Mouse (Mus musculus): ENCODE measurements at regions not wholly inside any gene's neighbourhood (a gene's known extent, or its start where the extent isn't known, plus 50 kb on each side); places are given as distances from the start of the nearest gene placed in this dataset.

DNA sequence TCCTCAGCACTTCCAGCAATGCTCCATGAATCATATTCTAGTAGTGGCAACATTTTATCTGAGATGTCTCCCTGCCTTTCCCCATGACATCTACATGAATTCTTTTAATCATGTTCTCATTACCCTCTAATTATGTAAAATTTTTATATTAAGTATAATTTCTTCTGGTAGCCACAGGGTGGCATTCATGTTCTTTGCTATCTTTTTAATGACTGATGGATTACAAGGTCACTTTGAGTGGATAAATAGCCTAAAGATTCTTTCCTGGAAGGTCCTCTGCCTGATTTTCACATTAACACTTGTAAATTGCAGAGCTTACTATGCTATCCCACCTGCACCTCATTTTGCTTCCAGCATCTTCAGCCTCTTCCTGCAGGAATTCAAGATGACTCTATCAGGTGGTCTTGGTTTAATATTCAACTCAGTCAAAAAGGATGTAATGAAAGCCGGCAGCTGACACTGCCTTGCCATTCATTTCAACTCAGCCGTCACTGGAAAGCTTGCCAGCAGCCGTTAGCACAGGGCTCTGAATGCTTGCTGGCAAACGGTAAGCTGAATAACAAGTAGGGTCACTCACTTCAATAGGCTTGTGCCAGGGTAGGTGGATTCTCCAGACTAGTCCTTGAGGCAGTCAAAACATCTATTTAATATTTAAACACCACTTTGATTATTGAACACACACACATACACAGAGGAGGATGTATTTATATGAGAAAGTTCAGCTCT lies 97.0 kb upstream of the Fshr start:
- peak; percentile 6 to 28 for DNase-seq

DNA sequence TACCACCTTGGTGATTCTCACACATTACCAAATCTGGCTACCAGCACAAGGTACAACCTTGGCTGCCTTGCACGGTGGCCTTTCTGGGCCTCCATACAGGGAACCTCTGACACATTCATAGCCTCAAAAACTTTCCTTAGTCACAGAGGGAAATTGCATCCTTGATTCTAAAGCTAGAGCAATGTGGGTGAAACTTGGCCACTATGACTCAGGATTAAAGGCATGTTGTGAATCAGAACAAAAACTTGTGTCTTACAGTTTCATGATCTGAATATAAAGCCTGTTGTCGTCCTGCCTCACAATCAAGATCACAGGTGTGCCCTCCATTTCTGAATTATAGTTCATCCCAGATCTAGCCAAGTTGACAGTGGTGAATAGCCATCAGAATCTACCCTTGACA lies 80.8 kb upstream of the Fshr start:
- DNase-seq: no peak

DNA sequence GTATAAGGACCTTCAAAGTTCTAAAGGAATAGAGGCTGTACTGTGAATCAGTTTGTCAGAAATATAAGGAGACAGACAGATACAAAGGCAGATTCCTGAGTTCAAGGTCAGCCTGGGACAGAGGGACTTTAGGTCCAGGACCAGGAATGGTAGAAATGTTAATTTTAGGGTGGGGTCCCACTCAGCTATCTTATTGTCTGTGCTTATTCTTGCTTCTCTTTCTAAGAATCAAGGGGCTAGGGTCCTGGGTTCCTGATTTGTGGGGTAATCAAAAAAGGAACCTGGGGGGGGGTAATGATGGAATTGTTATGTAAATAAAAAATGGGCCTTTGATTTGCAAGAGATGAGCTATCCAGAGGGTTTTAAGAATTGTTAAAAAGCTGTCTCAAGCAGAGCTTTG lies 71.7 kb upstream of the Fshr start:
- no peak for DNase-seq

DNA sequence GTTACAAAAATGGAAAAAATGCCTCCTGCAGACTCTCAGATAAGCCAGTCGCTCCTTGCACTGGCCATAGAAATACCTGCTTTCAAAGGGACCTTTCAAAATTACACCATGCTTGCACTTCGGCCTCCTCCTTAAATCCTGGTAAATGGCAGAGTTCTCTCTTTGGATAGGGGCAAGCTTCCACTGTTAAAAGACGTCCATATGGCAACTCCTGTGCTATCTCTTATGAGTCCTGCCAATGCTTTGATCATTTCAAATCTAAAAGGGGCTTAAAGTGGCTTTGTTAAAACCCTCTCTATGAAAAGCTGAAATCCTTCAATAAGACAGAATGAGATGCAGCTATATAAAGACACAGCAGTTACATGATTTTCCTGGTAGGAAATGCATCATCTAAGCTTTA lies 55.2 kb upstream of the Fshr start:
- no peak for DNase-seq

DNA sequence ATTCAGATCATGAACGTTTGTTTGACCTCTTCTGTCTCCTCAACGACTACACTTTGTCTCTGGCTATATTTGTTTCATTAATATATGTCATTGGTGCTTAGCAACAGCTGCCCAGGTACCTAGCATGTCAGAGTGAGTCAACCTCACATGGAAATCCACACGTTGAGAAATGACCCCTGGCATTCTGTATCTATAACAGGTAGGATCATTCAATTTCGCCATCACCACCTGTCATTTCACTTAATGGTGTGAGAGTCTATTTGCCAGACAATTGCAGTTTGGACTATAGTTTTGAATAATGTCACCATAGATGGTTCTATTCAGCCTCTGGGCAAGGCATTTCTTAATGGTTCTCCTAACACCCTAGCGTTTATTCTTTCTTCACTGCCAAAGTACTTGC lies 50.3 kb upstream of the Fshr start:
- DNase-seq: no peak
